Mouse (Mus musculus): Measurements from ENCODE around the gene E030025P04Rik. TPM values are rescaled to one million over a fixed set of nuclear protein-coding genes. Genes with fewer than 3 reads are reported as not detected.

The E030025P04Rik gene
- polyA plus RNA-seq, 1 experiment from 2014 or later = not detected

DNA sequence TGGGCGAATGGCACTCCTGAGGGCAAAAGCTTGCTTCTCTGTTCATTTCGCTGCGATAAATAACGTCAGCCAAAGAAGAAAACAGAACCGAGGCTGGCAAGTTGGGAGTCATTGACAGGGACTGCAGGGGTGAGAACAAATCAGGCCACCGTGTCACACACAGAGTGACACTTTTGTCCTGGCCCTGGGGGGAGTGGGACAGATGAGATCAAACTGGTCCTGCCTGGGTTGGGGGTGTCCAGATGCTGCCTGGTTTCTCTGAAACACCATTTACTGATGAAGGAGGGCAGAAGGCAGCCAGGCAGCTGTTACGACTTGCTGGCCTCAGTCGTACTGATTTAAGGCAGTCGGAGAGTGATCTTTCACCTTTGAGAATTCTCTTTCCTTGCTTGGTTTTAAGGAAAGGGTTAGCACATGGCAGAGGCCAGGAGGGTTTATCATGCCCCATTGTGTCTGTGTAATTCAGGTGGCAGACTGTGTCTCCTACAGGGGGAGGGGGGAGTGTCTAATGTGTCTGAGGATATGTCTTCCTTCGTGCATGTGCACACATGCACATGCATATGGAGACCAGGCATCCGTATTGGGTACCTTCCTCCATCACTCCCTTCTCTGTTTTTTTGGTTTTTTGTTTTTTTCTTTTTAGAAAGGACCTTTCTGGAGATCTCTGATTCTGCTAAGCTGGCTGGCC, 36.5 kb downstream of the E030025P04Rik start:
- H3K9ac ChIP-seq (ENCODE audit: low read length) = no peak overlapping the region
- ATAC-seq (ENCODE audit: insufficient number of reproducible peaks, low FRiP score, low TSS enrichment, low read depth) (no peak), DNase-seq (ENCODE audit: low spot score) (no peak)
- no peaks in the 10 kb centered on the region for H3K36me3 ChIP-seq (ENCODE audit: control insufficient read depth, insufficient read depth, low read length)
- H3K27me3 ChIP-seq (ENCODE audit: control insufficient read depth, insufficient read depth, low read length) = no peaks in the 10 kb centered on the region
- H3K4me2 ChIP-seq (ENCODE audit: low read depth, severe bottlenecking) = no peak overlapping the region
- H3K4me3 ChIP-seq (ENCODE audit: low read depth, low read length) = no peak overlapping the region
- 19% methylated on average over 11 of the region's 11 CpGs for WGBS
- H3K9me3 ChIP-seq (ENCODE audit: control insufficient read depth, low read length) = no peaks in the 10 kb centered on the region
- no peak overlapping the region for H3K27ac ChIP-seq (replicated peaks; ENCODE audit: low read depth, low read length)
- peaks cover 14% of the 10 kb centered on the region for H3K4me1 ChIP-seq (ENCODE audit: control insufficient read depth, insufficient read depth, low read length)

DNA sequence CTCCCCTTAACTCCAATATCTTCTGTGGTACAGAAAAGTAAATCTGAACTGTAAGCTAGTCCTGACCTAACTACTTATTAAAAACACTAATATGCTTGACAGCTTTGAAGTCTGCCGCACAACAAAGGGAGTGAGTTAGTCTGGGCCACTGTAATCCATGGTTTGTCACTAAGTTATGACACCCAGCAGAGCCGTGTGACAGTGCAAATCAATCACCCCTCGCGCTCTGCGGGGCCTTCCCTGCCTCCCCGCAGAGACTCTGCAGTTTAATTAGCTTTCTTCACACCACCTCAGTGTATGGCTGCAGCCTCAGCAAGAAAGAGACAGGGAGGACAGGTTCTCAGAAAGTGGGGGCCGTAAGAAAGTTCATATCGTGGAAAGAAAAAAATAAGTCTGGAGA, 37.4 kb downstream of the E030025P04Rik start:
- Histone ChIP-seq H3K27me3 (ENCODE audit: control insufficient read depth, insufficient read depth, low read length) (no peaks in the 10 kb centered on the region), H3K9ac (ENCODE audit: low read length) (no peak overlapping the region), H3K4me2 (ENCODE audit: low read depth, severe bottlenecking) (no peak overlapping the region), H3K9me3 (ENCODE audit: control insufficient read depth, low read length) (no peaks in the 10 kb centered on the region), H3K4me3 (ENCODE audit: low read depth, low read length) (no peak overlapping the region), H3K4me1 (ENCODE audit: control insufficient read depth, insufficient read depth, low read length) (peaks cover 14% of the 10 kb centered on the region), H3K27ac (replicated peaks; ENCODE audit: low read depth, low read length) (no peak overlapping the region), H3K36me3 (ENCODE audit: control insufficient read depth, insufficient read depth, low read length) (no peaks in the 10 kb centered on the region)
- 5% methylated on average over 8 of the region's 8 CpGs for WGBS
- ATAC-seq (ENCODE audit: insufficient number of reproducible peaks, low FRiP score, low TSS enrichment, low read depth) = no peak
- DNase-seq (ENCODE audit: low spot score) = no peak

DNA sequence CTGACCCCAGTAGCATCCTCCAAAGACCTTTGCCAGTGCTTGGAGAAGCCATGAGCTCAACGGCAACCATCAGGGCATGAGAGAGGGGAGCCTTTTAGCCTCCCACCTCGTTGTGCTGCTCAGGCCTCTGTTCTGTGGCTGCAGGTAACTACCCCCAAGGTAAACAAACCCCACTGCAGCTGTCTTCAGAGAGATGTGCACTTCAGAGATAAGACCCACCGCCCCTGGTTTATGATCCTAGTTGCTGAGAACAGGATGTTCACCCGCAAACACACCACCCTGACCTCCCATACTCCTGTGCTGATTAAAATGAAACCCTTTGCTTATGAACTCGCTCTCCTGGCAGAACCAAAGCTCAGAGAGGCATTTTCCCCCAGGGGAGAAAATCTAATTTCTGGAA, 38.0 kb downstream of the E030025P04Rik start:
- DNase-seq (ENCODE audit: low spot score) = no peak
- WGBS = 15% methylated on average over 5 of the region's 5 CpGs
- H3K4me1 ChIP-seq (ENCODE audit: control insufficient read depth, insufficient read depth, low read length) = peaks cover 14% of the 10 kb centered on the region
- H3K4me3 ChIP-seq (ENCODE audit: low read depth, low read length) = no peak overlapping the region
- no peaks in the 10 kb centered on the region for H3K27me3 ChIP-seq (ENCODE audit: control insufficient read depth, insufficient read depth, low read length)
- H3K4me2 ChIP-seq (ENCODE audit: low read depth, severe bottlenecking) = no peak overlapping the region
- H3K9me3 ChIP-seq (ENCODE audit: control insufficient read depth, low read length) = no peaks in the 10 kb centered on the region
- ATAC-seq (ENCODE audit: insufficient number of reproducible peaks, low FRiP score, low TSS enrichment, low read depth) = no peak
- H3K36me3 ChIP-seq (ENCODE audit: control insufficient read depth, insufficient read depth, low read length) = no peaks in the 10 kb centered on the region
- H3K27ac ChIP-seq (replicated peaks; ENCODE audit: low read depth, low read length) = no peak overlapping the region
- no peak overlapping the region for H3K9ac ChIP-seq (ENCODE audit: low read length)

DNA sequence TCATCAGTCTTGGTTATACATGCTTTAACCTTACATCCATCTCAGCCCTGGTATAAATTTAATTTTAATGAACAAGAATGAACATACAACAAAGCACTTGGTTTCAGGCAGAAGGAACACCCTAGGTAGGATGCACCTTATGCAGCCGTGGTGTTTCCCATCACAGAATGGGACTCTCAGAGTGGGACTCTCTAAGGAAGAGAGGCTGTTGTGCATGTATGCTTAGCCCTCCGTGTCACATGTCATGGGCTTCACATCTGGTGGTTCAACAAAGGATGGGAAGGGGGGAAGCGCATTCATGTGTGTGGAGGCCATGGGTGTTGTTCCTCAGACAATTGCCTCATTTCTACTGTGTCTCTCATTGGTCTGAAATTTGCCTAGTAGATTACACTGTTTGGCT, 40.8 kb downstream of the E030025P04Rik start:
- Histone ChIP-seq H3K4me1 (ENCODE audit: control insufficient read depth, insufficient read depth, low read length) (peaks cover 14% of the 10 kb centered on the region), H3K4me2 (ENCODE audit: low read depth, severe bottlenecking) (no peak overlapping the region), H3K27me3 (ENCODE audit: control insufficient read depth, insufficient read depth, low read length) (no peaks in the 10 kb centered on the region), H3K4me3 (ENCODE audit: low read depth, low read length) (no peak overlapping the region), H3K9ac (ENCODE audit: low read length) (no peak overlapping the region), H3K36me3 (ENCODE audit: control insufficient read depth, insufficient read depth, low read length) (no peaks in the 10 kb centered on the region), H3K9me3 (ENCODE audit: control insufficient read depth, low read length) (no peaks in the 10 kb centered on the region), H3K27ac (replicated peaks; ENCODE audit: low read depth, low read length) (no peak overlapping the region)
- ATAC-seq (ENCODE audit: insufficient number of reproducible peaks, low FRiP score, low TSS enrichment, low read depth) (no peak), DNase-seq (ENCODE audit: low spot score) (no peak)
- WGBS = 89% methylated on average over 3 of the region's 3 CpGs

DNA sequence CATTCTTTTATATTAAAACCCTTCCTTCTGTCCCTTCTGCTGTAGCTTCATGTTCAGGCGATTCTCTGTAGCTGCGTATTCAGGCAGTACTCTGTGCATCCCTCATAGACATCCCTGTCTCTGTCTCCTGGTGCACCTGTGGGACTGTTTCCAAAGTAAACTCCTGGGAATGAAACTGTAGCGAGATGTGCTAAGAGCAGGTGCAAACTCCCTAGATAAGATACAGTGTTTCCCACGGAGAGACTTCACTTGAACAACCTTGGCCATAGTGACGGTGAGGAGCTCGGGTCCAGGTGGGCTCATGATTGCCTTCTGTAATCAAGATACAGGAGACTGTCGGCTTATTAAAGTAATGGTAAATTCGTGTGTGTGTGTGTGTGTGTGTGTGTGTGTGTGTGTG, 41.5 kb downstream of the E030025P04Rik start:
- no peaks in the 10 kb centered on the region for H3K27me3 ChIP-seq (ENCODE audit: control insufficient read depth, insufficient read depth, low read length)
- H3K4me1 ChIP-seq (ENCODE audit: control insufficient read depth, insufficient read depth, low read length) = peaks cover 12% of the 10 kb centered on the region
- WGBS = 91% methylated on average over 8 of the region's 8 CpGs
- H3K27ac ChIP-seq (replicated peaks; ENCODE audit: low read depth, low read length) = no peak overlapping the region
- no peaks in the 10 kb centered on the region for H3K36me3 ChIP-seq (ENCODE audit: control insufficient read depth, insufficient read depth, low read length)
- no peak for ATAC-seq (ENCODE audit: insufficient number of reproducible peaks, low FRiP score, low TSS enrichment, low read depth)
- no peak for DNase-seq (ENCODE audit: low spot score)
- no peak overlapping the region for H3K4me2 ChIP-seq (ENCODE audit: low read depth, severe bottlenecking)
- no peaks in the 10 kb centered on the region for H3K9me3 ChIP-seq (ENCODE audit: control insufficient read depth, low read length)
- H3K4me3 ChIP-seq (ENCODE audit: low read depth, low read length) = no peak overlapping the region
- no peak overlapping the region for H3K9ac ChIP-seq (ENCODE audit: low read length)

DNA sequence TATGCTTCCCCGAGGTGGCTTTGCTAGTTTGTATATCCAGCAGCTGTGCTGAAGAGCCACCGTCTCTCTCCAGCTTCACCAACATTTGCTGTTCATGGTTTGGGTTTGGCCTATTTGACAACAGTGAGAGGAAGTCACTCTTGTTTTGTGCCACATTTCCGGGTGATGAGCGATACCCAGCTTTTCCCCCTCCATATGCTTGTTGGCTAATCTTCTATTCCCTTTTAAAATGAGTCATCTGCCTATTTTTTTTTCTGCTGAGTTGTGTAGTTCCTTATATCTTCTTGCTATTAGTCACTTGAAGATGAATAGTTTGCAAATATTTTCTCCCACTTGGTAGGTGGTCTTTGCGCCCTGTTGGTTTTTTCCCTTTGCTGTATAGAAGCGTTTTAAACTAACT, 43.9 kb downstream of the E030025P04Rik start:
- H3K4me2 ChIP-seq (ENCODE audit: low read depth, severe bottlenecking) = no peak overlapping the region
- no peak overlapping the region for H3K4me3 ChIP-seq (ENCODE audit: low read depth, low read length)
- DNase-seq (ENCODE audit: low spot score) (no peak), ATAC-seq (ENCODE audit: insufficient number of reproducible peaks, low FRiP score, low TSS enrichment, low read depth) (no peak)
- WGBS = 90% methylated on average over 6 of the region's 6 CpGs
- H3K36me3 ChIP-seq (ENCODE audit: control insufficient read depth, insufficient read depth, low read length) = no peaks in the 10 kb centered on the region
- H3K4me1 ChIP-seq (ENCODE audit: control insufficient read depth, insufficient read depth, low read length) = no peaks in the 10 kb centered on the region
- no peaks in the 10 kb centered on the region for H3K27me3 ChIP-seq (ENCODE audit: control insufficient read depth, insufficient read depth, low read length)
- H3K27ac ChIP-seq (replicated peaks; ENCODE audit: low read depth, low read length) = no peak overlapping the region
- H3K9ac ChIP-seq (ENCODE audit: low read length) = no peak overlapping the region
- H3K9me3 ChIP-seq (ENCODE audit: control insufficient read depth, low read length) = no peaks in the 10 kb centered on the region

DNA sequence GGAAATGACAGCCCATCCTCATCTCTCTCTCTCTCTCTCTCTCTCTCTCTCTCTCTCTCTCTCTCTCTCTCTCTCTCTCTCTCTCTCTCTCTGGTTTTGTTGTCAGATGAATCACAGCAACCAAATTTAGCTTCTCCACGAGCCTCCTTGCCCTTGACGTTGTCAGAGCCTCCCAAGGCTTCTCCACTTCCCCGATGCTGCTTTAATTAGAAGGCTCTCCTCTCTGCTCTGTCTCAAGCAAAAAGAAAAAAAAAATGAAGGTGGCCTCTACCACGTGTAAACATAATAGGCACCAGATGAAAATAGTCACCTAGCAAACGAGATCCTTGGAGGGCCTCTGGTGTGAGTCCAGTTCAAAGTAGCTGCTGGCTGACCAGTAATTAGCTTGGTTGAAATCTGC, 52.3 kb downstream of the E030025P04Rik start:
- no peaks in the 10 kb centered on the region for H3K36me3 ChIP-seq (ENCODE audit: control insufficient read depth, insufficient read depth, low read length)
- 16% methylated on average over 5 of the region's 5 CpGs for WGBS
- H3K27ac ChIP-seq (replicated peaks; ENCODE audit: low read depth, low read length) = no peak overlapping the region
- no peak for DNase-seq (ENCODE audit: low spot score)
- no peaks in the 10 kb centered on the region for H3K9me3 ChIP-seq (ENCODE audit: control insufficient read depth, low read length)
- no peak overlapping the region; the same call in 1 of the 2 replicates for H3K4me2 ChIP-seq (ENCODE audit: low read depth, severe bottlenecking)
- peaks cover 3% of the 10 kb centered on the region; the same call in 1 of the 2 replicates for H3K4me1 ChIP-seq (ENCODE audit: control insufficient read depth, insufficient read depth, low read length)
- H3K9ac ChIP-seq (ENCODE audit: low read length) = no peak overlapping the region
- no peak overlapping the region for H3K4me3 ChIP-seq (ENCODE audit: low read depth, low read length)
- no peaks in the 10 kb centered on the region for H3K27me3 ChIP-seq (ENCODE audit: control insufficient read depth, insufficient read depth, low read length)
- no peak for ATAC-seq (ENCODE audit: insufficient number of reproducible peaks, low FRiP score, low TSS enrichment, low read depth)

All from limb, embryonic 11.5 days (tissue).